Mouse (Mus musculus) cerebellum, postnatal 4 days (tissue): ENCODE data around the gene Prdm10.

Experiments
- DNase-seq, 2 experiments: peaks; one replicate each; pipeline ENCODE4 v3.0.0; 2022; ENCODE audit warnings: low spot score in 2 of 2, mixed read lengths in 1 of 2

Gene Prdm10

DNA sequence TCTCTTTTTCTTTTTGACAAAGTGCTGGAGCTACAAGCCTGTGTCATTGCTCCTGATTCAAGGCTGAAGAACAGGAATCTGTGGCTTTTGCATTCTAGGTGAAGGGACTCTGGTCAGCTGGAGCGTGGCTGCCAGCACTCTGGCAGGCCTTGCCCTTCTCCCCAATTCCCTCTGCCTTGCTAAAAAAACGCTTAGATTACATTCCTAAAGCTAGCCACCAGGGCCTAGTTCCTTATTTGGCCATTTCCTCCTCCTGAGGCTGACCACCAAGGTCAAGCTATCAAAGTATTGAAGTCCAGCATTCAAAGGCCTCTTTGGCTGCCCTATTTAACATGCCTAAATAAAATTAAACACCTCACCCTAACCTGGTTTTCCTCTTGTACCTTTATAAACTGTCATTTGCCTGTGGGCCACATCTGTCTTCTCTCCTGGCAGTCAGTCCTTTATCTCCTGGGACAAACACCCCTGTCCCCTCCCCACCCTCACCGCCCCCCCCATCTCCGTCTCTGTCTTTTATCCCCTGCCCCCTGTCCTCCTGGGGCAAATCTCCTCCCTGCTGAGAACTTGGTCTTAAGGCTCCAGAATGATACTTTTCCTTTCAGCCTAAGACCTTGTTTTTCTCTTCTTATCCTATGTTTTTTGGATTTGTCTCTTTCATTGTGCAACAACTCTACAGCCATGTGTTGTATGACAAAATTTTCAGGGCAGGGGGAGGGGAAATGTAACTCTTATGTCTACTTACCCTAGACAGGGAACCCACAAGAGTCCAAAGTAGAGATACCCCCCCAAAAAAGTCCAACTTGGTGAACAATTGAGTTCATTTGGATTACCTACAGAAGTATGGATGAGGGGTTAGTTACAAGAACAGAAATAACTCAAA lies 17.9 kb upstream of the Prdm10 start:
- no peak for DNase-seq

DNA sequence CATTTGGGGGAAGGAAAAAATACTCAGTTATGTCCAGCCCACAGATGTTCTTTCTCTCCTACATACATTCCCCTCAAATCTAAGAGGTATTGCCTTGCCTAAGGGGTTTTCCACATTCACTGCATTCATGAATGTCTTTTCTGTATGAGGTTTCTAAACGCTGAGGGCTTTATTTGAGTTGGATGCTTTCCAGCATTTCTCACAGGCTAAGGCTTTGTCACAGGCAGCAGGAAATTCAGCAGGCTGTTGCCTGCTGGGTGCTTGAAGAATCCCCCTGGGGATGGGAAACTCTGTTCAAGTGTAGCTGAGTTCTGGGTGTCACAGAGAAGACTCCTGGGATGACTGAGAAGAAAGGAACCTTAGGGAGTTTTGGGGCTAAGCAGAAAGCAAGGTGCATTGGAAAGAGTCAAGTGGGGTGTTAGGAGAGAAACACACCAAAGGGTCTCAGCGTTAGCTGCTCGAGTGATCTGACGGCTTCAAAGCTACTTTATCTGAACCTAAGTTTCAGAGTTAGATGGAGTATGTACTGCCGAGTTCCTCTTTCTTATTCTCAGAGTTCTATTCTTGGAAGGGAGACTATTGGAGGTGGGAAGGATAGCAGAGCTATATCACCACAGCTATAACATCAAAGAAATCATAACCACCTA lies 14.2 kb upstream of the Prdm10 start:
- DNase-seq = no peak

DNA sequence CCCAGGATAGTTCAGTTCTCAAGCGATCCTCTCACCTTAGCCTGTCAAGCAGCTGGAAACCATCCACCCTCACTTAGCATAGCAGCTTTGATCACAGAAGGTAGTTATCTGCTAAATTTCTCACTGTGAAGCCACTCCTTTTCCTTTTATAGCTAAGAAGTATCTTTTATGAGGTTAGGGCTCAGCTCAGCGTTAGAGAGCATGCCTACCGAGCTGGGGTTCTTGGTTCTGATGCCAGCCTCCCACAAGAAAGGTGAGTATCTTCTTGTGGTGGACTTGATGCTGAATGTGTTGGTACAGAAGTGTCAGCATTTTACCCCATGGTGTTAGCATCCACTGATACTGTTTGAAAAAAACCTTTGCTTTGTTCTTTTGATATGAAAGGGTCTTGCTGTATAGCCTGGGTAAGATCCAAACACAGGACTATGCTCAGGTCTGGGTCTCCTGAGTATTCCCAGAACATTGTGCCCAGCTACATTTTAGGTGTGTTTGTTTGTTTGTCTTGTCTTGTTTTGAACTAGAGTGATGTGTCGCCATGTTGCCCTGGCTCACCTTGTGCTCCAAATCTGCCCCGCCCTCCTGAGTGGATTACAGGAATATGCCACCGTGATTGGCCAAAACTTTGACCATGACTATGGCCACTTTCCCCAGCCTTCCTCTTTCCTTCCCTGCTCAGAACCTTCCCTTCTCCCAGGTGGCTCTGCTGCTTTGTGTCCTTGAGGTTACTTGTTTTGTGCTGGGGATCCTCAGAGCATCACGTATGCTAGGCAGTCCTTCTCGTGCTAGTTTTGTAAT lies 8.9 kb upstream of the Prdm10 start:
- DNase-seq = no peak

DNA sequence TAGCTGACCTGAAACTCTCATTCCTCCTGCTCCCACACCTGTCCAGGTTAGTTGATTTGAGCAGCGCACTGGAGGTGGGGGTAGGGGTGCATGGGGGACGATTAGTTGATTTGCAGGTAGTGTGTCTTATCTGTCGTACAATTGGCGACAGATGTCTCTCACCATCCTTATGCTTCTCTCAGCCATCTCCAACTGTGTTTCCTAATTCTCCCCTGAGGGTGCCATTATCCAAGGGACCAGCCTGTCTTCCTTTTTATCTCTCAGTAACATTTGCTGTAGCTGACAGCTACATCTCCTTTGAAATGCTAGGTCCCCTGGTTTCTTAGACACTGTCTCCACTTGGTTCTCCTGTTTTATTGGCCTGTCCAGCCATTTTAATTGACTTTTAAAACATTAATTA lies 8.2 kb upstream of the Prdm10 start:
- no peak for DNase-seq

DNA sequence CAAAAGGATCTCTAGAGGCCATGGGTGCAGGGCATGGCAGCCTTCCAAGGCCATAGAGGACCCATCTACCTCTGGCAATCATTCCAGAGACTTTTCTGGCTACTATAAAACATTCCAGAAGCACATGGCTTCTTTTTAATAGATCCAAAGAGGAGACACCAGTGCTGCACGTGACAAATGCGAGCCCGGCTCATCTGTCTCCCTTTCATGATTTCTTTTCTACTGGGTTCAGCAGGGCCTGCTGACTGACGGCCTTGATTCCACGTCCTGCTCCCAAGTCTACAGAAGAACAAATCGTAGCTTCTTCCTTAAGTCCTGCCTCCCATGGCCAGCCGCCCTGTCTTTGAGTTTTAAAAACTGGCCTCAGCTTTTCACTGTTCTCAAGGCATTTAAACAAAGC lies 1.7 kb upstream of the Prdm10 start:
- DNase-seq = no peak

DNA sequence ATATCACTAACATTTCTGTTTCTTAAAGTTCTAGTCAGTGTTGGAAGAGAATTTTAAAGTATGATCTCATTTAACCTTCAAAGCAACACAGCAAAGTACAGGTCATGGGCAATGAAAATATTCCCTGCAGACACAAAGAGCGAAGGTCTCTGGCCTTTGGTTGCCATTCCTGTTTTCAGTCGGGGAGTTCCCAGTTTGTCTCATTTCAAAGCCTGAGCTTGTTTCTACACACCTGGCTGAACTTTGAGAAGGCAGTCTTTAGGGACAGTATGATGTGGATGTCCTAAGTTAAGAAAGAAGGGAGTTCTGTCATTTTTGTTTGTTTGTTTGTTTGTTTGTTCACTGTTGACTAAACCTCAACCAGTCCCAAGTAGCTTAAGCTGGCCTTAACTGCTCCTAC lies 1.0 kb upstream of the Prdm10 start:
- no peak for DNase-seq

DNA sequence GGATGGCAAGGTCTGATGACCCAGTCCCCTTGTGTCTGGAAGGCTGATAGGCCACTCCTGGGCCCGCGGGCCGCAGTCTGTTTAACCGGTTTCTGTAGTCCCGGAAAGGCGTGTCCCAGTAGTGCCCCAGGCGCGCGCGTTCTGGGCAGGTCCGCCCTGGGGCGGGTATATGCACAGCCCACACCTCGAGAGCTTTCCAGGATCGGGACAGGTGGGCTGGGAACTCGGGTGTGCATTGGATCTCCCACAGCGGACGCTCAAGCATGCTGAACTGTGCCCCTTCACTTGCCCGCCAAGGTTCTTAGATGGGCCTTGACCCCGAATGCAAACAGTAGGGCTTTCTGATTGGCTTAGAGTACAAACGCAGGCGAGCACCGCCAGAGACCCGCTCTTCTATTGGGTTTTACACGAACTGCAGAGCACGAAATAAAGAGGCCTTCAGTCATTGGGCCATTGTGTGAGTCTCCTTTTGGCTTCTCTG lies 413 bp upstream of the Prdm10 start:
- no peak for DNase-seq

DNA sequence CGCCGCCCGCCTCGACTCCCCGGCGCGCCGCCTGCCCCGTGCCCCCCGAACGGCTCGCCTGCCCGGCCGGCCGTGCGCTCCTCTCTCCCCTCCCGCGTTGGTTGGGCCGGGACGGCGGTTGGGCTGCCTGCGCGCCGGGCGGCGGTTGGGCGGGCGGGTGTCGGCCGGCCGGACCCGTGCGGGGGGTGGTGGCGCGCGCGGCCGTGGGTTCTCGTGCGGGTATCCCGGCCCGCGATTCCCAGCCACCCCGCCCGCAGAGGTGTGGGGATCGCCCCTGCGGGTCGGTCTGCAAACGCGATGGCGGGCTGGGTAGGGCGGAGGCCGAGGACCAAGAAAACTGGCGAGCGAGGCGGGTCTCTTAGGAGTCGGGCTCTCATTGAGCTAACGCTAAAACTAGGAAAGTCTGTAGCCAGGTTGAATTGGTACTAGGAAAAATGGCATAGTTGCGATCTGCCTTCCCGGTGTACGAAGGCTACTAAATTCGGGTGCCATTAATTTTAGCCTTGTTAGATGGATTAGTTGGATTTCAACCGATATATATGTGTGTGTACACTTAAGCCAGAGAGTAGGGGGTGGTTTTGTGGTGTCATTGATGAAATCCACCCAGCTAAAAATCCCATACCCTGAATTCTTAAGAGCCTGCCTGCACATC lies 799 bp downstream of the Prdm10 start:
- DNase-seq = peak; percentile 57 to 79

DNA sequence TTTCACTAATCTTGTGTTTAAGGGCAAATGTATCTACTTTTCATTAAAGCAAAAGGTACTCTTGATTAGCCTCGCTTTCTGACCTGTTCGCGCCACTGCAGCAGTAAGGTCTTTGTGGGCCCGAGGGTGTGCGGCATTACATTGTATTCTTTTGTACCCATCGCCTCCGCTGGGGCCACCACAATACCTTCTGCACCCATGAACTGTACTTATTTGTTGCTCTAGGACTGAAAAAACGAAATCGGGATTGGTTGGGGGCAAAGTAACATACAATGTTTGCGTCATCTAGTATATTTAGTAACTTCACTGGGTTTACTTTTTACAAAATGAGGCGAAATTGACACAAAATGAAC lies 1.3 kb downstream of the Prdm10 start:
- peak in 1 of 2 experiments; percentile 25 for DNase-seq

DNA sequence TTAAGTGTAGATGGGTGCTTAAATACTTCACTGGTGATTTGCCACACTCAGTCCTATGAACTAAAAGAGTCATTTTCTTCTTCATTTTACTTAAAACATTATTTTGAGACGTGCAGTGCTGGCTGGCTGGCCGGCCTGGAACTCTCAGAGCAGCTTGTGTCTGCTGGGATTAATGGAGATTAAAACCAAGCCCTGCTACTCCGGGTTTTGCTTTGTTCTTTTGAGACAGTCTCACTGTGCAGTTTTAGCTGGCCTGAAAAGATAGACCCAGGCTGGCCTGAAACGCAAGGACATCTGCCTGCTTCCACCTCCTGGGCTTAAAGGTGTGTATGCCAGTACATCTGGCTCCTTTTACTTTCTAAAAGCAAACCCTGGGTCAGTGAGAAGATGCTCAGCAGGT lies 2.2 kb downstream of the Prdm10 start:
- peak in 1 of 2 experiments; percentile 15 for DNase-seq

DNA sequence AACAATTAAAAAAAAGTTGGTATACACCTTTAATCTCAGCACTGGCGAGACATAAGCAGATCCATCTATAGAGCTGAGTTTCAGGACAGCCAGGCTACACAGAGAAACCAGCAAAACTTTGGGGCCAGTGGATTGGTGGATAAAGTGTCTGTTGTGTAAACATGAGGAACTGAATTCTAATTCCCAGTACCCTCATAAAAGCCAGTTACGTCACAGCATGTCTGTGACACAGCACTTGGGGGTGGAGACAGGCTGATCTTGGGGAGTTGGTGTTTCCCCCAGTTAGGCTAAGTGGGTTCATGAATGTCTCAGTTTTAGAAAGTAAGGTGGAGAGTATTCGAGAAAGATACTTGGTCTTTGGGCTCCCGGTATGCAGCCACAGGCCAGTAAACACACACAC lies 2.7 kb downstream of the Prdm10 start:
- DNase-seq = no peak

DNA sequence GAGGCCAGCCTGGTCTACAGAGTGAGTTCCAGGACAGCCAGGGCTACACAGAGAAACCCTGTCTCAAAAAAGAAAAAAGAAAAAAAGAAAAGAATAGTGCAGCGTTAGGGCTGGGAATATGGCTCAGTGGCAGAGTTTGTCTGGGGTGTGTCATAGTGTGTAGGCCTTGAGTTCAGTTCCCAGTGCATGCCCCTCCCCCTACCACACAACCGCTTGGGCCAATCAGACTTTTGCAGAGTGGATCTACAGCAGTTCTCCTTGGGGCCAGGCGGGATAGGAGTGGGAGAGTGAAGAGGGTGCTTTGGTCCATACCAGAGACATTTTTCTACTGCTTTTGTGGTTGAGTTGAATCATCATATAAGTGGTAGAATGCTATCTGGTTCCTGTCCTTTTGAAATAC lies 3.6 kb downstream of the Prdm10 start:
- no peak for DNase-seq

DNA sequence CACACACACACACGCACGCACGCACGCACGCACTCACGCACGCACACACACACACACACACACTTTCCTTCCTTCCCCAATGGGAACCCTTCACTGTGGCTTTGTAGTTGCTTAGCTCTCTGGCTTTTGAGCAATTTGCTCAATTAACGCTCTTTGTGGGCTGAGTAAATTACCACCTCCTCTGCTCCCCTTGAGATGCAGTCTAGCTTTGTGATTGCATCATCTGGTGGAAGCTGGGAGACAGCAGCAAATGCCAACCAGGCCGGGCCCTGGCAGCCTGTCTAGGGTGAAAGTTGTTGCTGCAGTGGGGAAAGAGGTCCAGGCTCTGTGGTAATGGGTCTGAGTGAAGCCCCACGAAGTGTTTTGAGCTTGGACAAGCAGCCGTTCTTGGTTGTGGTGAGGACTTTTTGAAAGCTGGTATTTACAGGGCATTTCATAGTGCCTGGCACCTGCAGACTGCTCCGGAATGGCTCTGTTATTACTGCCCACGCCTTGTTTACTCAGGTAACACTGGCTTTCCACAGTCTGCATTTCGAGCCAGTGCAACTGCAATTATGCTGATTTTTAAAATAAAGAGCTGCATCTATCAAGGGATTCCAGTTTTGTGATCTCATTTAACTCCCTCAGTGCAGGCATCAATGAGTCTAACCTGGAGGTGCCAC lies 10.0 kb downstream of the Prdm10 start:
- DNase-seq = no peak

DNA sequence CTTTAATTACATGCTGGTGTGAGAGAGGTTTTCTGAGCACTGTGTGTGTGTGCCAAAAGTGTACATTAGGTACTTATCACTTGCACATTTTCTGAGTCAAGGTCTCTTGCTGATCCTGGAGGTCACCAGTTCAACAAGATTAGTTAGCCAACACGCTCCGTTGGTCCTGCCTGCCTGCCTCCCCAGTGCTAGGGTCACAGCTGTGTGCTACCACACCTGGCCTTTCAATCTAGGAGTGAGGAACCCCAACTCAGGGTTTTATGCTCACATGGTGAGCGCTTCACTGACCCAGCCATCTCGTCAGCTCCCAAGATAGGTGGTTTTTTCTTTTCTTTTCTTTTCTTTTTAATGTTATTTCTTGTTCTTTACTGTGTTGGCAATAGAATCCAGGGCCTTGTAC lies 11.6 kb downstream of the Prdm10 start:
- no peak for DNase-seq

DNA sequence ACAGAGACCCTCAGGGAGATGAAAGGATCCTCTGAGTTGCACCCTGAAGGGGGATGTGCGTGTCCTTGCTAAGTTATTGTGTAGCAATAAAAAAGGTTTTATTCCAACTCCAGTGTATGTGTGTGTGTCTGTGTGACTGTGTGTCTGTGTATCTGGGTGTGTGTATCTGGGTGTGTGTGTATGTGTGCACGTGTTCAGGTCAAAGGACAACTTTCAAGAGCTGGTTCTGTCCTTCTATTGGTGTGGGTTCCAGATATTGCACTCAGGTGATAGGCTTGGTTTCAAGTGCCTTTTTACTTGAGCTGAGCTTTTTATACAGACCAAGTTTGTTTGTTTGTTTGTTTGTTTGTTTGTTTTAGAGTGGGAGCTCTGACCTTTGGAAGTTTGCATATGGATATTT lies 12.9 kb downstream of the Prdm10 start:
- no peak for DNase-seq

DNA sequence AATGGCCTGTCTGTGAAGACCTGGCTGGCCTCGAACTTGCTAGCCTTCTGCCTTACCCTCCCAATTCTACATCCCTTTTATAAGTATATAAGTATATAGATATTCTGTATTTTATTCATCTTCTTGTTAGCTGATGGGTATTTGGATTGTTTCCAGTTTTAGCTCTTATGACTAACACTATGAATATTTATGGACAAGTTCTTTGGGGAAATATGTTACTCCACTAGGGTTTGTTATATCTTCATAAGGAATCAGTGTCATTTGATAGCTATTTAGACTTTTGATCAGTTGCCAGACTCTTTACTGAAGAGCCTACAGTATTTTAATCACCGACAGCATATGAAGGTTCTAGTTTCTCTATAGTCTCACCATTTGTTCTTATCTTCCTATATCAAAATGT lies 15.0 kb downstream of the Prdm10 start:
- DNase-seq = no peak

DNA sequence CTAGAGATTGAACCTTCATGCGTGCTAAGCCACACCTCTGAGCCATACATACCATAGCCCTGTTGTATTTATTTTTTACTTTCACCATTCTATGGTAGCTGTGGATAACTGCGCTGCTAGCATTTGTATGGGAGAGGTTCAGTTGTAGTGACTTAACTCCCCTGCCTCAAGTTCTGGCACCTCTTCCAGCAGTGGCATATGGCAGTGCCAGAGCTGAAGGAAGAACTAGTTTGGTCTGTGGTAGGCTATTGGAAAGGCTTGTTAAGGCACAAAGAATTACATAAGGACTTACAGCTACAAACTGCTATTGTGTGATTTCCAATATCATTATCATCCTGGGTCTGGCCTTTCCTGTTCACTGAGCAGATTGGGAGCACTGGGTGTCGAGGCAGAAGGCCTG lies 16.0 kb downstream of the Prdm10 start:
- no peak for DNase-seq

DNA sequence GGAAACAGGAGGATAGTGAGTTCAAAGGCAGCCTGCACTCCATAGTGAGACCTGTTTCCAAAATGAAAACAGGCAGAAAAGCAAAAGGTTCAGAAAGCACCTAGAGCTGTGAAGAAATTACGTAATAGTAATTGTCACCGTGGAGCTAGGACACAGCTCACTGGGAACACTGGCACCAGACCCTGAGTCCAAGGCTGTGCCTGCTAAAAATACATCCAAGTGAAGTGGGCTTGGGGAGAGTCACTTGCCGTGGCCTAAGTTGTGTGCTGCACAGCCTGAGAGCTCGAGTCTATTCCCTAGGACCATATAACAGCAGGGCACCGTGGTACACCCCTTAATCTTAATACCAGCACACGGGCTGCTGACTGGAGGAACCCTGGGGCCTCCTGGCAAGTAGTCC lies 18.4 kb downstream of the Prdm10 start:
- no peak for DNase-seq

DNA sequence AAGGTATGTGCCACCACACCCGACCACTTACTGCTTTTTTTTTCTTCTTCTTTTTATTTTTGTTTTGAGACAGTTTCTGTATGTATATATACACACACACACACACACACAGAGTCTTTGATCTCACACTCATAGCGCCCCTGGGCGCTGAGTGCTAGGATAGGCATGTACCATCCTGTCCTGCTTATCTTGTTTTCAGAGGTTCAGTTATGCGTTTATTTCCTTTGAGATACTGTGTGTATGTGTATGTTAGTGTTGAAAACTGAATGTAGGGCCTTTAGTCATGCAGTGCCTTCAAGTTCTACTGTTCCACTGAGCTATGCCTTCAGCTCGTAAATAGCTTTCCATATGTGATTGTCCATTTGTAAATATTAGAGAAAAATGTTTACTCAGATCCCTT lies 20.2 kb downstream of the Prdm10 start:
- DNase-seq = no peak

DNA sequence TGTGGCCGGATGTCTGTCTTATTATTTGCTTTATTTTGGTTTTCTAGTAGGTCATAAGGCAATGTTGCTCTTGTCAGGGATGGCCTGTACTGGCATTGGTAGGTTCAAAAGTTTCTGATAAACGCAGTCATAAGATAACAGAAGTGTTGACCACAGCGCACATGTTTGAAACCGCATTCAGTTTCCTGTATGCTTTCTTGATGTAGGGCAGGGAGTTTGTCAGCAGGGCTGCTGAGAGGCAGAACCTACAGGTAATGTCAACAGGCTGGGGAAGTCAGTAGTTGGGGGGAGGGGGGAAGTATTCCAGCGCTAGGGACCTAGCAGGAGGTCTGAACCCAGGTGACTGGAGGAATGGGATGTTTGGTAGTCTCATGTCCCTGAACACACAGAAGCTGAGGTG lies 20.8 kb downstream of the Prdm10 start:
- no peak for DNase-seq

DNA sequence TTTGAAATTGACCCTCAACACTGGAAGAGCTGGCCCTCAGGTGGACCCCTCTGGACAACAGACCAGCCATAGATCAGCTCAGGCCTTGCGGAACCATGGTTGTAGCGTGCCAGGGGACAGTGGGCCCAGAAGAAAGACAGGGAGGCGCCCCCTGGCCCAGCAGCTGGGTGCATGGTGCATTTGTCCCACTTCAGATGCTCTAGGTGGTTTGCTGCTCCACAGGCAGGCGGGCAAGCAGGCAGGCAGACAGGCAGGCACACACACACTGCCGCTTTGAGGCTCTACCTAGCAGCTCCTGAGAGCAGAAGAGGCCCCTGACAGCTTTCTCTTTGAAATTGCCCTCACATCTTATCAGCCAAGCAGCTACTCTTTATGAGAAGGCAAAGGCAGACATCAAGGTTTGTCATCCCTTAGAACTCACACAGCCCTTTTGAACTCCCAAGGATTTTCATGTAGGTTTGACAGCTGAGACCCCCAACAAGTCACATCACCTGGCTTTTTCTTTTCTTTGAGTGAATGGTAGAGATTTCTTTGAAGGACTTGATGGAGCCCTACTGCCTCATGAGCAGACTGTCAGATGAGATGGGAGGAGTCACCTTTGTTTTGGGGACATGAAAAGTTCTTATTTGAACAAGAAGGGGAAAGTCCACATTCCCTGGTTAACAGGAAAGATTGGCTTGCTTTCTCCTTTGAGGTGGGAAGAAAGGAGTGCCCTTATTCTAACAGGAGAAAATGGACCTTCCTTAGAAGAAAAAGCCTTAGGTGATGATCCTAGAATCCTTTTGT lies 21.4 kb downstream of the Prdm10 start:
- no peak for DNase-seq
